Comparison of ENCODE assay signal across 10 mouse cellular contexts in the genomic region with DNA sequence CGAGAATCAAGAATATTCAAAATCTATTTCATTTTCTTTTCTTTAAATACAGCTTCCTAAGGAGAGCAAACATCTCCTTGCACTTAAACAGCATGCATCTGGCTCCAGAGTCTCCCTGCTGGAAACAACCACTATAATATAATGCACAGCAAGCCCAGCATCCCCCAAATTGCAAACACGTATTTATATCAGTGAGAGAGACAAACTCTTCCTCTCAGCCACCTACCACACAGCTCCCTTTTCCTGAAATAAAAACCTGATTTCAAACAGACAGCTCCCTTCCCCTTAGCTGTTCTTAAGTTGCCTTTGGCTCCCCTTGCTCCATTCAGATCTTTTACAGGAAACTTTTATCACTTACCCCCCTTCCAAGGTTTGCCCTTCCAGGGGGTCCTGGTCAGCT.
DNase-seq lines count a peak whose midpoint lies in the region; ATAC-seq and TF ChIP-seq lines count a peak whose summit lies in the region.
"Had no signal": no experiment of that assay in that cellular context is flagged by ENCODE, and none has a peak within 500 bp of the region (broad histone marks: within the 10 kb centered on the region; RNA-seq: fewer than 3 reads in every experiment).

No protein-coding gene starts in this region.

- intact Hi-C loops in heart, adult 2 months (cut with DNase I), result no loop called here
- intact Hi-C loops in gastrocnemius, postnatal 36 days (cut with DNase I), result no loop called here

- no peak overlapping the region for H3K9ac ChIP-seq in heart, embryonic 16.5 days (ENCODE audit: low read length)
- H3K9ac ChIP-seq in heart, adult 2 months (ENCODE audit: low read depth, low read length), result no peak overlapping the region
- no peak overlapping the region for H3K9ac ChIP-seq in hindbrain, embryonic 16.5 days (ENCODE audit: low read depth, low read length)
- peak overlapping the region; percentile 36 for H3K9ac ChIP-seq in neural tube, embryonic 15.5 days (replicated peaks)

- H3K79me2 ChIP-seq in heart, adult 2 months (replicated peaks; ENCODE audit: control insufficient read depth, insufficient read depth, low read length), result no peaks in the 10 kb centered on the region

- H3K4me3 ChIP-seq in heart, embryonic 16.5 days (ENCODE audit: low read length), result no peak overlapping the region; the same call in 1 of the 2 replicates
- H3K4me3 ChIP-seq in heart, adult 2 months, result no peak overlapping the region
- H3K4me3 ChIP-seq in hindbrain, embryonic 16.5 days (ENCODE audit: low read length), result peak overlapping the region; percentile 35
- peak overlapping the region; percentile 42 for H3K4me3 ChIP-seq in neural tube, embryonic 15.5 days (replicated peaks)

- H3K27me3 ChIP-seq in heart, embryonic 16.5 days (ENCODE audit: control insufficient read depth, insufficient read depth, low read length), result no peaks in the 10 kb centered on the region
- H3K27me3 ChIP-seq in heart, adult 2 months (ENCODE audit: control insufficient read depth, insufficient read depth, low read length), result no peaks in the 10 kb centered on the region
- H3K27me3 ChIP-seq in hindbrain, embryonic 16.5 days (replicated peaks; ENCODE audit: control insufficient read depth, insufficient read depth, low read length), result no peaks in the 10 kb centered on the region
- no peaks in the 10 kb centered on the region for H3K27me3 ChIP-seq in neural tube, embryonic 15.5 days (replicated peaks)

- peaks cover 3% of the 10 kb centered on the region; the same call in 1 of the 2 replicates for H3K4me1 ChIP-seq in heart, embryonic 16.5 days (ENCODE audit: control insufficient read depth, insufficient read depth, low read length)
- no peaks in the 10 kb centered on the region for H3K4me1 ChIP-seq in heart, adult 2 months (ENCODE audit: control insufficient read depth, insufficient read depth, low read length)
- peaks cover 3% of the 10 kb centered on the region; the same call in 1 of the 2 replicates for H3K4me1 ChIP-seq in hindbrain, embryonic 16.5 days (ENCODE audit: control insufficient read depth, insufficient read depth, low read depth, low read length)
- peaks cover 19% of the 10 kb centered on the region for H3K4me1 ChIP-seq in neural tube, embryonic 15.5 days

- TF ChIP-seq CTCF in heart, adult 2 months (IDR thresholded peaks at IDR 0.05), result no peak

- no peaks in the 10 kb centered on the region for H3K9me3 ChIP-seq in heart, embryonic 16.5 days (replicated peaks; ENCODE audit: control insufficient read depth, low read length)
- H3K9me3 ChIP-seq in hindbrain, embryonic 16.5 days (ENCODE audit: control insufficient read depth, low read length), result no peaks in the 10 kb centered on the region
- no peaks in the 10 kb centered on the region for H3K9me3 ChIP-seq in neural tube, embryonic 15.5 days (replicated peaks)

- DNase-seq in heart, adult 2 months, result no peak
- peak; percentile 39 for DNase-seq in right cerebral cortex, adult 18-20 months
- DNase-seq in right cerebral cortex, postnatal 14 days, result no peak
- DNase-seq in gastrocnemius, postnatal 36 days, result no peak
- DNase-seq: gastrocnemius, postnatal 25 days; thymus, adult 2 months had no signal

- no peaks in the 10 kb centered on the region for H3K36me3 ChIP-seq in heart, embryonic 16.5 days (ENCODE audit: control insufficient read depth, insufficient read depth)
- no peaks in the 10 kb centered on the region for H3K36me3 ChIP-seq in heart, adult 2 months (ENCODE audit: control insufficient read depth, insufficient read depth, low read length)
- no peaks in the 10 kb centered on the region for H3K36me3 ChIP-seq in hindbrain, embryonic 16.5 days (ENCODE audit: control insufficient read depth, insufficient read depth, low read length)
- no peaks in the 10 kb centered on the region for H3K36me3 ChIP-seq in neural tube, embryonic 15.5 days

- WGBS in heart, embryonic 16.5 days, result 46% methylated on average over 2 of the region's 2 CpGs
- WGBS in heart, adult 2 months, result 32% methylated on average over 2 of the region's 2 CpGs
- WGBS in hindbrain, embryonic 16.5 days, result 40% methylated on average over 2 of the region's 2 CpGs
- WGBS in neural tube, embryonic 15.5 days, result 32% methylated on average over 2 of the region's 2 CpGs

- ATAC-seq in heart, embryonic 16.5 days (replicated peaks; ENCODE audit: extremely low read depth, insufficient read depth, low FRiP score), result no peak
- no peak for ATAC-seq in hindbrain, embryonic 16.5 days
- peak; percentile 18; the same call in 1 of the 2 replicates for ATAC-seq in neural tube, embryonic 15.5 days (ENCODE audit: low FRiP score)
- no peak for ATAC-seq in erythroblast, adult 5-6 weeks (replicated peaks; ENCODE audit: low FRiP score, poor library complexity, severe bottlenecking)

- no peak for TF ChIP-seq EP300 in heart, adult 2 months (IDR thresholded peaks at IDR 0.05; ENCODE audit: insufficient read depth, low read depth, low read length)

- H3K4me2 ChIP-seq in heart, embryonic 16.5 days (ENCODE audit: low read depth, low read length), result peak overlapping the region; percentile 57
- H3K4me2 ChIP-seq in hindbrain, embryonic 16.5 days (ENCODE audit: low read length), result peak overlapping the region; percentile 57
- H3K4me2 ChIP-seq in neural tube, embryonic 15.5 days, result peak overlapping the region; percentile 57

- no peak for TF ChIP-seq POLR2A in heart, adult 2 months (IDR thresholded peaks at IDR 0.05; ENCODE audit: insufficient read depth, low read depth, low read length)

- no peak overlapping the region for H3K27ac ChIP-seq in heart, embryonic 16.5 days (ENCODE audit: low read length)
- H3K27ac ChIP-seq in heart, adult 2 months, result no peak overlapping the region
- no peak overlapping the region for H3K27ac ChIP-seq in hindbrain, embryonic 16.5 days (ENCODE audit: low read depth, low read length)
- H3K27ac ChIP-seq in neural tube, embryonic 15.5 days (replicated peaks), result peak overlapping the region; percentile 61

Comparison
In these comparisons a context has a peak if more than half of its experiments do, and no peak if none do; other contexts are left out.
1. H3K4me3 ChIP-seq: peak in hindbrain, embryonic 16.5 days (single experiment) and neural tube, embryonic 15.5 days (single experiment); none in heart, embryonic 16.5 days (single experiment) and heart, adult 2 months (single experiment).
2. Peak in every context shown above with its lines, with median percentiles within 50 percentile points of each other: H3K4me2 ChIP-seq.